Mouse (Mus musculus) liver, embryonic 12.5 days (tissue): ENCODE results near the gene Trpc7. TPM values are rescaled to one million over a fixed set of nuclear protein-coding genes. Genes with fewer than 3 reads are reported as not detected.

Experiments used
- ATAC-seq: fragments of 200-750 bp; cut with Nextera tagmentation; 2 replicates; pipeline ENCODE4 v1.8.0; 2017; ENCODE audit warnings: moderate number of reproducible peaks, mild to moderate bottlenecking, moderate library complexity
- H3K27ac ChIP-seq: fragments of 300-500 bp; sonication (generic); 2 replicates; pipeline ENCODE4 v1.5.1; 2016; ENCODE audit warnings: mild to moderate bottlenecking
- H3K27me3 ChIP-seq: fragments of 300-500 bp; sonication (generic); replicated peaks from 2 replicates; pipeline ENCODE4 v1.6.1; 2016; ENCODE audit warnings: mild to moderate bottlenecking, moderate library complexity
- H3K36me3 ChIP-seq: fragments of 300-500 bp; sonication (generic); 2 replicates; pipeline ENCODE4 v1.6.1; 2016; ENCODE audit warnings: mild to moderate bottlenecking, moderate library complexity
- H3K4me1 ChIP-seq: fragments of 300-500 bp; sonication (generic); 2 replicates; pipeline ENCODE4 v1.6.1; 2016
- H3K4me2 ChIP-seq: fragments of 300-500 bp; sonication (generic); 2 replicates; pipeline ENCODE4 v1.6.1; 2016; ENCODE audit warnings: mild to moderate bottlenecking, moderate library complexity
- H3K4me3 ChIP-seq: fragments of 300-500 bp; sonication (generic); 2 replicates; pipeline ENCODE4 v1.5.1; 2016; ENCODE audit warnings: mild to moderate bottlenecking, moderate library complexity
- H3K9ac ChIP-seq: fragments of 300-500 bp; sonication (generic); 2 replicates; pipeline ENCODE4 v1.6.1; 2016; ENCODE audit warnings: mild to moderate bottlenecking, moderate library complexity
- H3K9me3 ChIP-seq: fragments of 300-500 bp; sonication (generic); replicated peaks from 2 replicates; pipeline ENCODE4 v1.6.1; 2016; ENCODE audit warnings: mild to moderate bottlenecking, moderate library complexity
- WGBS: fragments of 180-500 bp; shearing (Covaris S2); methylation state at CpG from one replicate; pipeline ENCODE4 v1.1.7; 2016; ENCODE audit not compliant: insufficient replicate concordance; 5-methylcytosine and 5-hydroxymethylcytosine counted together
- polyA plus RNA-seq: library from polyadenylated mRNA; unstranded; fragments of >200 nt; fragmentation: Nextera tagmentation; extraction: Ambion mirVana; gene quantifications from 2 replicates; pipeline ENCODE4 v1.2.1, GENCODE M21; 2016

Gene Trpc7
- polyA plus RNA-seq, 1 experiment from 2014 or later = not detected

GRCm38 (mm10) chr13:56758492-56758891, 137.3 kb downstream of the Trpc7 start:
- Histone ChIP-seq H3K27ac (no peak overlapping the region), H3K27me3 (peaks cover 83% of the 10 kb centered on the region), H3K9ac (no peak overlapping the region), H3K4me1 (no peaks in the 10 kb centered on the region), H3K9me3 (no peaks in the 10 kb centered on the region), H3K4me2 (no peak overlapping the region), H3K4me3 (no peak overlapping the region), H3K36me3 (no peaks in the 10 kb centered on the region)
- no peak for ATAC-seq
- WGBS = 13% methylated on average over 6 of the region's 6 CpGs

- WGBS = 44% methylated on average over 12 of the region's 12 CpGs
- H3K4me3 ChIP-seq = no peak overlapping the region
- no peak overlapping the region for H3K27ac ChIP-seq
- no peak for ATAC-seq
- no peaks in the 10 kb centered on the region for H3K9me3 ChIP-seq
- H3K9ac ChIP-seq = no peak overlapping the region
- no peaks in the 10 kb centered on the region for H3K36me3 ChIP-seq
- H3K27me3 ChIP-seq = peaks cover 83% of the 10 kb centered on the region
- H3K4me1 ChIP-seq = peaks cover 7% of the 10 kb centered on the region; the same call in 1 of the 2 replicates
- no peak overlapping the region for H3K4me2 ChIP-seq
These were observed 138.6 kb downstream of the Trpc7 start for GRCm38 (mm10) chr13:56757201-56757600.

DNA sequence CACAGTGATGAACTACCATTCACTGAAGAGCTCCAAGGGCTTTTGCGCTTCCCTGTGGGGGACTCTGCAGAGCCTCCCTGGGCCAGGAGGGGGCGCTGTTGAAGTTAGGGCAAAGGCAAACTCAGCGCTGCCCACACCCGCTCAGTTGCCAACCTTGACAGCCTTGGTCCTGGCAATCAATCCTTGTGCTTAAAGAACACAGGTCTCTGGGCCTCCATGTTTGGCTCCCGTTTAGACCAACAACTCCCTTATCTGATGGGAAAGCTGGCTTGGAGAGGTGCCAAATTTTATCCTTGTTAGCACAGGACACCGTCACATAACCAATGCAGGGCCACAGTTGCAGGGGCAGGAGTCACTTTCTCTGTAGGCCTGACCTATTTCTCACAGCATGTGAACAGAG, 139.9 kb downstream of the Trpc7 start:
- Histone ChIP-seq H3K4me2 (no peak overlapping the region), H3K36me3 (no peaks in the 10 kb centered on the region), H3K9me3 (no peaks in the 10 kb centered on the region), H3K27ac (no peak overlapping the region), H3K4me3 (no peak overlapping the region), H3K4me1 (peaks cover 7% of the 10 kb centered on the region; the same call in 1 of the 2 replicates), H3K27me3 (peaks cover 83% of the 10 kb centered on the region), H3K9ac (no peak overlapping the region)
- ATAC-seq = no peak
- 51% methylated on average over 6 of the region's 6 CpGs for WGBS

GRCm38 (mm10) chr13:56753192-56753951, 142.4 kb downstream of the Trpc7 start, which contains the start of gene Gm45623:
Gene Gm45623, minus strand, starts transcription at chr13:56753827.
- WGBS = 2% methylated on average over 71 of the region's 71 CpGs
- ATAC-seq = no peak
- Histone ChIP-seq H3K9ac (no peak within 1 kb of the TSS), H3K27me3 (peaks cover 97% of the 10 kb centered on the region), H3K4me3 (peak within 1 kb of the TSS; percentile 39), H3K4me2 (peak within 1 kb of the TSS; percentile 65), H3K9me3 (no peaks in the 10 kb centered on the region), H3K4me1 (peaks cover 7% of the 10 kb centered on the region; the same call in 1 of the 2 replicates), H3K27ac (no peak within 1 kb of the TSS), H3K36me3 (no peaks in the 10 kb centered on the region)

GRCm38 (mm10) chr13:56752474-56753191, 143.2 kb downstream of the Trpc7 start:
- Histone ChIP-seq H3K4me1 (peaks cover 10% of the 10 kb centered on the region; the same call in 1 of the 2 replicates), H3K4me2 (peak overlapping the region; percentile 65), H3K9ac (no peak overlapping the region), H3K27me3 (peaks cover 91% of the 10 kb centered on the region), H3K27ac (no peak overlapping the region), H3K36me3 (no peaks in the 10 kb centered on the region), H3K4me3 (peak overlapping the region; percentile 39), H3K9me3 (no peaks in the 10 kb centered on the region)
- ATAC-seq = no peak
- 3% methylated on average over 41 of the region's 41 CpGs for WGBS

DNA sequence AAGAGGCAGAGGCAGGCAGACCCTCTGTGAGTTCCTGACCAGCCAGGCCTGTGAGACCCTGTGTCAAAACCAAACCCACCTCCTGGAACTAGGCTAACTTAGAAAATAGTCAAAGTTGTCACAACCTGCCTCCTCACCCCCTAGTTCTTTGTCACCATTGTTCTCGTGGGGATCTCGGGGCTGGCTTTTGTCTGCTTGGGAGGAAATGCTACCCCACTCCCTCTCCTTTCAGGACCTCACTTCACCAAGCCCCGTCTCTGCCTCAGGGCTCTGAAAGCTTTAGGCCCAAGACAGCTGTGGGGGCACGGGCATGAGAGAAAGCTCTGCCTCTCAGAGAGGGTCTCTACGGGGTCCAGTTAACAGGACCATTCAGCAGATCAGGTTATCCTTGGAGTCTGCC, 144.0 kb downstream of the Trpc7 start:
- Histone ChIP-seq H3K4me3 (no peak overlapping the region), H3K4me2 (no peak overlapping the region), H3K36me3 (no peaks in the 10 kb centered on the region), H3K27ac (no peak overlapping the region), H3K4me1 (peaks cover 15% of the 10 kb centered on the region; the same call in 1 of the 2 replicates), H3K9me3 (no peaks in the 10 kb centered on the region), H3K9ac (no peak overlapping the region), H3K27me3 (peaks cover 83% of the 10 kb centered on the region)
- ATAC-seq = no peak
- 24% methylated on average over 5 of the region's 5 CpGs for WGBS

DNA sequence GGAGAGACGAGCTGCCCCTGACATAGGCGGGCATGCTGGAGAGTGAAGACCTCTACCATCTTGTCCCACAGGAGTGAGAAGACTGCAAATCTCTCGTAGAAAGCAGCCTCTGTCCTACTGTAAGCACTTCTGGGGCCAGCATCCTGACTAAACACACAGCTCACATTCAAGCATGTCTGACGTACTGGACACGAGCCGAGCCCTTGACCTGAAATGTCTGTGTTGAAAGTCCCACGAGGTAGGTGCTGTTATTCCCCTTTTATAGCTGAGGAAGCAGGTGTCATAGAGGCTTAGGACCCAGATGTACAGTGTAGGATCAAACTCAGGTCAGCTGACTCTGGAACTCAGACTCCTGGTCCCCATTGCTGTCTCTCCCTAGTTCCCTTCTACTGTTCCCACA, 146.4 kb downstream of the Trpc7 start:
- Histone ChIP-seq H3K36me3 (no peaks in the 10 kb centered on the region; the same call in 1 of the 2 replicates), H3K9ac (no peak overlapping the region), H3K4me1 (peaks cover 15% of the 10 kb centered on the region; the same call in 1 of the 2 replicates), H3K27ac (no peak overlapping the region), H3K9me3 (no peaks in the 10 kb centered on the region), H3K4me2 (no peak overlapping the region), H3K4me3 (no peak overlapping the region), H3K27me3 (peaks cover 59% of the 10 kb centered on the region)
- WGBS = 67% methylated on average over 7 of the region's 7 CpGs
- ATAC-seq = no peak

GRCm38 (mm10) chr13:56747554-56747953, 148.2 kb downstream of the Trpc7 start:
- Histone ChIP-seq H3K9ac (no peak overlapping the region), H3K27me3 (peaks cover 40% of the 10 kb centered on the region), H3K4me3 (no peak overlapping the region), H3K36me3 (peaks cover 5% of the 10 kb centered on the region; the same call in 1 of the 2 replicates), H3K4me2 (no peak overlapping the region), H3K27ac (no peak overlapping the region), H3K4me1 (0 out of 2 replicates have a peak, but pooled peaks cover 8% of the 10 kb centered on the region), H3K9me3 (no peaks in the 10 kb centered on the region)
- 53% methylated on average over 8 of the region's 8 CpGs for WGBS
- ATAC-seq = no peak

- Histone ChIP-seq H3K27ac (no peak overlapping the region), H3K9me3 (no peaks in the 10 kb centered on the region), H3K9ac (no peak overlapping the region), H3K36me3 (peaks cover 5% of the 10 kb centered on the region; the same call in 1 of the 2 replicates), H3K4me3 (no peak overlapping the region), H3K27me3 (peaks cover 34% of the 10 kb centered on the region), H3K4me2 (no peak overlapping the region), H3K4me1 (0 out of 2 replicates have a peak, but pooled peaks cover 8% of the 10 kb centered on the region)
- 66% methylated on average over 10 of the region's 10 CpGs for WGBS
- no peak for ATAC-seq
These were observed 148.9 kb downstream of the Trpc7 start for GRCm38 (mm10) chr13:56746739-56747532.

DNA sequence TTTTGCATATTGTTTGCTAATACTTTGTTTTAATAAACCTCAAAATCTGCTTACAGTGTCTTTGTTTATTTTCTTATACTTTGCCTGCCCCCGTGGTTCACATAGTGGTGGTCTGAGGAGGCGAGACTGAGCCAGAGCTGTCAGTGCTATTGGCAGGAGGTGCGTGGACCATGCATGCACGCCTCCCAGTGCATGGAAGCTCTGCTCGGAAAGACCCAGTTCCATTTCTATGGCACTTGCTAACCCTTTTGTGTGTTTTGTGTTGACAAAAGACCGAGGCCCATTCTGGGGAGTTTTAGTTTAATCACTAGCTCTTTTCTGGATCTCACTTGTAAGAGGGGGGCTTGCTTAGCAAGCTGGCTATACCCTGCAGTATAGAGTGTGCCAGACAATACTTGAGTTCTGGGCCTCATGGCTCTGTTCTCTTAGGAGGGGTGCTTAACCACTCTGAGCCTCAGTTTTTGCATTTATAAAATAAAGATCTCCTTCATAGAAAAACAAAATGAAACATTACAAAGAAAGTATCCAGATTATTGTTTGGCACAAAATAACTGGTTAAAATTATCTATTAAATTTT, 153.4 kb downstream of the Trpc7 start:
- Histone ChIP-seq H3K4me3 (no peak overlapping the region), H3K27me3 (no peaks in the 10 kb centered on the region), H3K4me1 (0 out of 2 replicates have a peak, but pooled peaks cover 3% of the 10 kb centered on the region), H3K9ac (no peak overlapping the region), H3K27ac (no peak overlapping the region), H3K36me3 (peaks cover 31% of the 10 kb centered on the region), H3K9me3 (no peaks in the 10 kb centered on the region), H3K4me2 (no peak overlapping the region)
- no peak for ATAC-seq
- WGBS = 80% methylated on average over 6 of the region's 6 CpGs

DNA sequence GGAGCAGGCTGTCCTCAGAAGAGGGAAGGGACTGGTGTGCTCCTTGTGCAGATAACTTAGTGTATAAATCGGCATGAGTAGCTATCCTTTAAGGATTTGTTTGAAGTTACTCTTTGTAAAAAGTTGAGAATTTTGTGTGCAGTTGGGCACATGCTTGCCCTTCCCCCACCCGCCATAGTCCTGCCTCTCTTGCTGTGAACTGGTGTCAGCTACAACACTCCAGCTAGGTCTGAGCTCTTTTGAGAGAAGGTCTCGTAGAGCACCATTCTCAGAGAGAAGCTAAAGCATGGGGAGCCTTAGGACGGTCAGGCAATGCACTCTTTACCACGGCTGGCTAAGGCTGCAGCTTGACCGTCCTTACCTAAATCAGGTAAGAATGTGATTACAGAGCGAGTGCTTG, 154.1 kb downstream of the Trpc7 start:
- H3K4me1 ChIP-seq = no peaks in the 10 kb centered on the region
- H3K4me2 ChIP-seq = no peak overlapping the region
- H3K9ac ChIP-seq = no peak overlapping the region
- no peak for ATAC-seq
- H3K27ac ChIP-seq = no peak overlapping the region
- H3K36me3 ChIP-seq = peaks cover 38% of the 10 kb centered on the region
- no peaks in the 10 kb centered on the region for H3K9me3 ChIP-seq
- no peaks in the 10 kb centered on the region for H3K27me3 ChIP-seq
- WGBS = 76% methylated on average over 7 of the region's 7 CpGs
- no peak overlapping the region for H3K4me3 ChIP-seq
